Mouse (Mus musculus) myocyte (in vitro differentiated cells): ENCODE results near the gene Rnf144a.

ENCODE experiments used
- CEBPB ChIP-seq: IDR thresholded peaks from 2 replicates; pipeline ENCODE4 v1.6.1; 2011; ENCODE audit warnings: mild to moderate bottlenecking, moderate library complexity; ENCODE audit not compliant: poor library complexity, insufficient read depth, severe bottlenecking
- MAX ChIP-seq: IDR thresholded peaks from one replicate; pipeline ENCODE4 v1.6.1; 2011; ENCODE audit warnings: low read depth, mild to moderate bottlenecking, control low read depth
- POLR2A ChIP-seq: IDR thresholded peaks from one replicate; pipeline ENCODE4 v1.6.1; 2011; ENCODE audit warnings: low read depth, mild to moderate bottlenecking, control low read depth, moderate library complexity; ENCODE audit not compliant: insufficient read length
- POLR2AphosphoS2 ChIP-seq: IDR thresholded peaks from one replicate; pipeline ENCODE4 v1.6.1; 2011; ENCODE audit warnings: low read depth, control low read depth; ENCODE audit not compliant: insufficient read length
- USF1 ChIP-seq: IDR thresholded peaks from one replicate; pipeline ENCODE4 v1.6.1; 2011; ENCODE audit warnings: low read depth, mild to moderate bottlenecking, control low read depth, moderate library complexity

- TF ChIP-seq CEBPB (no peak), POLR2AphosphoS2 (no peak), POLR2A (no peak), MAX (no peak), USF1 (no peak)
Observed at GRCm38 (mm10) chr12:26399391-26399790, 15.7 kb downstream of the Rnf144a start.
